Mouse (Mus musculus) stomach, embryonic 14.5 days (tissue): ENCODE measurements around the gene Thsd7b. TPM values are rescaled to one million over a fixed set of nuclear protein-coding genes. Genes with fewer than 3 reads are reported as not detected.

Experiments used
- ATAC-seq: fragments of 200-750 bp; cut with Nextera tagmentation; 2 replicates; pipeline ENCODE4 v1.8.0; 2017; ENCODE audit warnings: low read depth, moderate TSS enrichment; ENCODE audit not compliant: insufficient number of reproducible peaks, insufficient read depth, low FRiP score
- H3K27ac ChIP-seq: fragments of 300-500 bp; sonication (generic); 2 replicates; pipeline ENCODE4 v1.5.1; 2014; ENCODE audit warnings: mild to moderate bottlenecking, low read length, moderate library complexity, mixed read lengths
- H3K27me3 ChIP-seq: fragments of 300-500 bp; sonication (generic); 2 replicates; pipeline ENCODE4 v1.6.1; 2014; ENCODE audit warnings: low read length, control low read depth, mixed read lengths; ENCODE audit not compliant: control insufficient read depth, insufficient read depth
- H3K36me3 ChIP-seq: fragments of 300-500 bp; sonication (generic); 2 replicates; pipeline ENCODE4 v1.6.1; 2014; ENCODE audit warnings: mild to moderate bottlenecking, control low read depth, low read length, moderate library complexity, mixed read lengths; ENCODE audit not compliant: control insufficient read depth, insufficient read depth
- H3K4me1 ChIP-seq: fragments of 300-500 bp; sonication (generic); 2 replicates; pipeline ENCODE4 v1.6.1; 2014; ENCODE audit warnings: low read length, control low read depth, mixed read lengths; ENCODE audit not compliant: control insufficient read depth, insufficient read depth
- H3K4me2 ChIP-seq: fragments of 300-500 bp; sonication (generic); replicated peaks from 2 replicates; pipeline ENCODE4 v1.6.1; 2014; ENCODE audit warnings: low read depth, low read length, control low read depth
- H3K4me3 ChIP-seq: fragments of 300-500 bp; sonication (generic); 2 replicates; pipeline ENCODE4 v1.5.1; 2014; ENCODE audit warnings: low read depth, low read length, control low read depth
- H3K9ac ChIP-seq: fragments of 300-500 bp; sonication (generic); replicated peaks from 2 replicates; pipeline ENCODE4 v1.6.1; 2014; ENCODE audit warnings: low read depth, mild to moderate bottlenecking, control low read depth, low read length, moderate library complexity, mixed read lengths
- H3K9me3 ChIP-seq: fragments of 300-500 bp; sonication (generic); 2 replicates; pipeline ENCODE4 v1.6.1; 2016; ENCODE audit warnings: low read depth, low read length, control low read depth; ENCODE audit not compliant: control insufficient read depth
- WGBS: fragments of 180-500 bp; shearing (Covaris S2); extraction: QIAGEN DNeasy Blood & Tissue Kit; methylation state at CpG from one replicate; pipeline ENCODE4 v1.1.7; 2014; 5-methylcytosine and 5-hydroxymethylcytosine counted together
- polyA plus RNA-seq: library from polyadenylated mRNA; unstranded; fragments of >200 nt; fragmentation: Nextera tagmentation; extraction: Ambion mirVana; gene quantifications from 2 replicates; pipeline ENCODE4 v1.2.1, GENCODE M21; 2014

Gene Thsd7b
- polyA plus RNA-seq, 1 experiment from 2014 or later, result 2.5 TPM

GRCm38 (mm10) chr1:130055012-130055411, 781.9 kb downstream of the Thsd7b start:
- Histone ChIP-seq H3K27me3 (no peaks in the 10 kb centered on the region), H3K9ac (no peak overlapping the region), H3K36me3 (no peaks in the 10 kb centered on the region), H3K4me2 (no peak overlapping the region), H3K4me1 (no peaks in the 10 kb centered on the region), H3K4me3 (no peak overlapping the region), H3K27ac (no peak overlapping the region), H3K9me3 (no peaks in the 10 kb centered on the region)
- no peak for ATAC-seq

- ATAC-seq, result no peak
- no peaks in the 10 kb centered on the region for H3K9me3 ChIP-seq
- no peak overlapping the region for H3K4me3 ChIP-seq
- no peak overlapping the region for H3K9ac ChIP-seq
- no peak overlapping the region for H3K27ac ChIP-seq
- H3K4me2 ChIP-seq, result no peak overlapping the region
- H3K36me3 ChIP-seq, result no peaks in the 10 kb centered on the region
- H3K4me1 ChIP-seq, result no peaks in the 10 kb centered on the region
- no peaks in the 10 kb centered on the region for H3K27me3 ChIP-seq
These were observed 789.0 kb downstream of the Thsd7b start for GRCm38 (mm10) chr1:130062105-130062504.

- Histone ChIP-seq H3K27me3 (no peaks in the 10 kb centered on the region), H3K9ac (no peak overlapping the region), H3K36me3 (no peaks in the 10 kb centered on the region), H3K4me2 (no peak overlapping the region), H3K9me3 (no peaks in the 10 kb centered on the region), H3K4me3 (no peak overlapping the region), H3K27ac (no peak overlapping the region), H3K4me1 (no peaks in the 10 kb centered on the region)
- 75% methylated on average over 3 of the region's 3 CpGs for WGBS
- no peak for ATAC-seq
These were observed 793.3 kb downstream of the Thsd7b start for GRCm38 (mm10) chr1:130066193-130066959.

GRCm38 (mm10) chr1:130083788-130084187, 810.7 kb downstream of the Thsd7b start:
- no peak overlapping the region for H3K9ac ChIP-seq
- H3K27me3 ChIP-seq, result no peaks in the 10 kb centered on the region
- H3K27ac ChIP-seq, result no peak overlapping the region
- no peaks in the 10 kb centered on the region for H3K36me3 ChIP-seq
- 73% methylated on average over 2 of the region's 2 CpGs for WGBS
- no peaks in the 10 kb centered on the region for H3K9me3 ChIP-seq
- no peaks in the 10 kb centered on the region for H3K4me1 ChIP-seq
- ATAC-seq, result no peak
- no peak overlapping the region for H3K4me2 ChIP-seq
- H3K4me3 ChIP-seq, result no peak overlapping the region

GRCm38 (mm10) chr1:130085207-130085606, 812.1 kb downstream of the Thsd7b start:
- no peak for ATAC-seq
- WGBS, result 61% methylated on average over 3 of the region's 3 CpGs

GRCm38 (mm10) chr1:130085910-130086309, 812.8 kb downstream of the Thsd7b start:
- no peak overlapping the region for H3K4me3 ChIP-seq
- no peak overlapping the region for H3K27ac ChIP-seq
- no peaks in the 10 kb centered on the region for H3K27me3 ChIP-seq
- ATAC-seq, result no peak
- H3K9me3 ChIP-seq, result no peaks in the 10 kb centered on the region
- 77% methylated on average over 2 of the region's 2 CpGs for whole genome bisulfite sequencing
- no peak overlapping the region for H3K9ac ChIP-seq
- H3K36me3 ChIP-seq, result no peaks in the 10 kb centered on the region
- no peak overlapping the region for H3K4me2 ChIP-seq
- H3K4me1 ChIP-seq, result no peaks in the 10 kb centered on the region

More at GRCm38 (mm10) chr1:130085207-130085606, 812.1 kb downstream of the Thsd7b start:
- Histone ChIP-seq H3K4me1 (no peaks in the 10 kb centered on the region), H3K9me3 (no peaks in the 10 kb centered on the region), H3K36me3 (no peaks in the 10 kb centered on the region), H3K27me3 (no peaks in the 10 kb centered on the region), H3K27ac (no peak overlapping the region), H3K9ac (no peak overlapping the region), H3K4me3 (no peak overlapping the region), H3K4me2 (no peak overlapping the region)

GRCm38 (mm10) chr1:130099227-130099626, 826.1 kb downstream of the Thsd7b start:
- 80% methylated on average over 2 of the region's 2 CpGs for WGBS
- H3K4me3 ChIP-seq, result no peak overlapping the region
- no peaks in the 10 kb centered on the region for H3K27me3 ChIP-seq
- no peak for ATAC-seq
- no peaks in the 10 kb centered on the region for H3K36me3 ChIP-seq
- H3K27ac ChIP-seq, result no peak overlapping the region
- no peak overlapping the region for H3K4me2 ChIP-seq
- no peaks in the 10 kb centered on the region for H3K9me3 ChIP-seq
- no peak overlapping the region for H3K9ac ChIP-seq
- H3K4me1 ChIP-seq, result no peaks in the 10 kb centered on the region

GRCm38 (mm10) chr1:130112580-130113314, 839.6 kb downstream of the Thsd7b start:
- WGBS, result 86% methylated on average over 1 of the region's 1 CpGs
- H3K27ac ChIP-seq, result no peak overlapping the region
- H3K4me2 ChIP-seq, result no peak overlapping the region
- H3K36me3 ChIP-seq, result no peaks in the 10 kb centered on the region
- H3K4me1 ChIP-seq, result no peaks in the 10 kb centered on the region
- no peaks in the 10 kb centered on the region for H3K27me3 ChIP-seq
- no peak overlapping the region for H3K4me3 ChIP-seq
- ATAC-seq, result no peak
- no peaks in the 10 kb centered on the region for H3K9me3 ChIP-seq
- no peak overlapping the region for H3K9ac ChIP-seq
